Mouse (Mus musculus) heart, embryonic 16.5 days (tissue): ENCODE results near the gene Hpcal1. TPM values are rescaled to one million over a fixed set of nuclear protein-coding genes. Genes with fewer than 3 reads are reported as not detected.

Source experiments
- ATAC-seq: fragments of 200-750 bp; cut with Nextera tagmentation; replicated peaks from 2 replicates; pipeline ENCODE4 v1.8.0; 2017; ENCODE audit warnings: moderate number of reproducible peaks; ENCODE audit not compliant: insufficient read depth, low FRiP score; ENCODE audit errors: extremely low read depth
- H3K27ac ChIP-seq: fragments of 300-500 bp; sonication (generic); 2 replicates; pipeline ENCODE4 v1.5.1; 2014; ENCODE audit warnings: mild to moderate bottlenecking, low read length, control low read depth, moderate library complexity
- H3K27me3 ChIP-seq: fragments of 300-500 bp; sonication (generic); 2 replicates; pipeline ENCODE4 v1.6.1; 2014; ENCODE audit warnings: low read length, mixed read lengths; ENCODE audit not compliant: control insufficient read depth, insufficient read depth
- H3K36me3 ChIP-seq: fragments of 300-500 bp; sonication (generic); 2 replicates; pipeline ENCODE4 v1.6.1; 2014; ENCODE audit not compliant: control insufficient read depth, insufficient read depth
- H3K4me1 ChIP-seq: fragments of 300-500 bp; sonication (generic); 2 replicates; pipeline ENCODE4 v1.6.1; 2014; ENCODE audit warnings: low read length, mixed read lengths; ENCODE audit not compliant: control insufficient read depth, insufficient read depth
- H3K4me2 ChIP-seq: fragments of 300-500 bp; sonication (generic); 2 replicates; pipeline ENCODE4 v1.6.1; 2014; ENCODE audit warnings: low read depth, mild to moderate bottlenecking, control low read depth, low read length
- H3K4me3 ChIP-seq: fragments of 300-500 bp; sonication (generic); 2 replicates; pipeline ENCODE4 v1.5.1; 2014; ENCODE audit warnings: mild to moderate bottlenecking, control low read depth, low read length
- H3K9ac ChIP-seq: fragments of 300-500 bp; sonication (generic); 2 replicates; pipeline ENCODE4 v1.6.1; 2014; ENCODE audit warnings: low read length, control low read depth
- H3K9me3 ChIP-seq: fragments of 300-500 bp; sonication (generic); replicated peaks from 2 replicates; pipeline ENCODE4 v1.6.1; 2016; ENCODE audit warnings: low read length; ENCODE audit not compliant: control insufficient read depth
- WGBS: fragments of 180-500 bp; shearing (Covaris S2); extraction: QIAGEN DNeasy Blood & Tissue Kit; methylation state at CpG from one replicate; pipeline ENCODE4 v1.1.7; 2014; 5-methylcytosine and 5-hydroxymethylcytosine counted together
- polyA plus RNA-seq: library from polyadenylated mRNA; unstranded; fragments of >200 nt; fragmentation: Nextera tagmentation; extraction: Ambion mirVana; gene quantifications from 2 replicates; pipeline ENCODE4 v1.2.1, GENCODE M21; 2015

Gene Hpcal1
- 32.7 and 33.4 TPM in 2 replicates for polyA plus RNA-seq

- peak; percentile 91 for ATAC-seq
Measured at GRCm38 (mm10) chr12:17690564-17691281, at the start of gene Hpcal1. TSS of gene Hpcal1 (plus strand) at chr12:17690856.

GRCm38 (mm10) chr12:17641269-17641668 lies 49.4 kb upstream of the Hpcal1 start:
- Histone ChIP-seq H3K27ac (no peak overlapping the region), H3K4me3 (no peak overlapping the region), H3K9me3 (no peaks in the 10 kb centered on the region), H3K27me3 (no peaks in the 10 kb centered on the region), H3K9ac (no peak overlapping the region), H3K36me3 (no peaks in the 10 kb centered on the region), H3K4me2 (no peak overlapping the region), H3K4me1 (no peaks in the 10 kb centered on the region)
- ATAC-seq: no peak
- 67% methylated on average over 4 of the region's 4 CpGs for WGBS

More at GRCm38 (mm10) chr12:17690564-17691281, at the start of gene Hpcal1:
- peak within 1 kb of the TSS; percentile 78 for H3K4me3 ChIP-seq
- H3K36me3 ChIP-seq: no peaks in the 10 kb centered on the region
- peak within 1 kb of the TSS; percentile 88 for H3K4me2 ChIP-seq
- peak within 1 kb of the TSS; percentile 59 for H3K27ac ChIP-seq
- no peaks in the 10 kb centered on the region for H3K27me3 ChIP-seq
- WGBS: under 1% methylated on average over 61 of the region's 72 CpGs
- no peaks in the 10 kb centered on the region for H3K9me3 ChIP-seq
- peak within 1 kb of the TSS; percentile 83 for H3K9ac ChIP-seq
- H3K4me1 ChIP-seq: peaks cover 11% of the 10 kb centered on the region

GRCm38 (mm10) chr12:17644385-17645222 lies 46.1 kb upstream of the Hpcal1 start:
- H3K9me3 ChIP-seq: no peaks in the 10 kb centered on the region
- no peak overlapping the region for H3K4me3 ChIP-seq
- no peak overlapping the region for H3K4me2 ChIP-seq
- H3K36me3 ChIP-seq: no peaks in the 10 kb centered on the region
- WGBS: 73% methylated on average over 12 of the region's 12 CpGs
- no peak overlapping the region for H3K9ac ChIP-seq
- H3K27ac ChIP-seq: no peak overlapping the region
- ATAC-seq: no peak
- no peaks in the 10 kb centered on the region for H3K27me3 ChIP-seq
- H3K4me1 ChIP-seq: no peaks in the 10 kb centered on the region

- no peak for ATAC-seq
- Histone ChIP-seq H3K36me3 (no peaks in the 10 kb centered on the region), H3K4me2 (no peak overlapping the region), H3K27ac (no peak overlapping the region), H3K27me3 (no peaks in the 10 kb centered on the region), H3K4me3 (no peak overlapping the region), H3K9me3 (no peaks in the 10 kb centered on the region), H3K4me1 (no peaks in the 10 kb centered on the region), H3K9ac (no peak overlapping the region)
- WGBS: 60% methylated on average over 6 of the region's 6 CpGs
Measured at GRCm38 (mm10) chr12:17646457-17646856, 44.2 kb upstream of the Hpcal1 start.

- Histone ChIP-seq H3K9me3 (peaks cover 6% of the 10 kb centered on the region; the same call in 1 of the 2 replicates), H3K27me3 (no peaks in the 10 kb centered on the region), H3K36me3 (no peaks in the 10 kb centered on the region), H3K27ac (no peak overlapping the region), H3K9ac (no peak overlapping the region), H3K4me1 (no peaks in the 10 kb centered on the region), H3K4me2 (no peak overlapping the region), H3K4me3 (no peak overlapping the region)
- 65% methylated on average over 7 of the region's 7 CpGs for WGBS
- no peak for ATAC-seq
Measured at GRCm38 (mm10) chr12:17651223-17652095, 39.2 kb upstream of the Hpcal1 start.

GRCm38 (mm10) chr12:17652216-17653050 lies 38.2 kb upstream of the Hpcal1 start:
- ATAC-seq: no peak
- H3K4me3 ChIP-seq: no peak overlapping the region
- no peak overlapping the region for H3K27ac ChIP-seq
- H3K27me3 ChIP-seq: no peaks in the 10 kb centered on the region
- 52% methylated on average over 8 of the region's 8 CpGs for WGBS
- H3K4me2 ChIP-seq: no peak overlapping the region
- H3K4me1 ChIP-seq: no peaks in the 10 kb centered on the region
- no peaks in the 10 kb centered on the region for H3K36me3 ChIP-seq
- no peak overlapping the region for H3K9ac ChIP-seq
- H3K9me3 ChIP-seq: peaks cover 9% of the 10 kb centered on the region; the same call in 1 of the 2 replicates

DNA sequence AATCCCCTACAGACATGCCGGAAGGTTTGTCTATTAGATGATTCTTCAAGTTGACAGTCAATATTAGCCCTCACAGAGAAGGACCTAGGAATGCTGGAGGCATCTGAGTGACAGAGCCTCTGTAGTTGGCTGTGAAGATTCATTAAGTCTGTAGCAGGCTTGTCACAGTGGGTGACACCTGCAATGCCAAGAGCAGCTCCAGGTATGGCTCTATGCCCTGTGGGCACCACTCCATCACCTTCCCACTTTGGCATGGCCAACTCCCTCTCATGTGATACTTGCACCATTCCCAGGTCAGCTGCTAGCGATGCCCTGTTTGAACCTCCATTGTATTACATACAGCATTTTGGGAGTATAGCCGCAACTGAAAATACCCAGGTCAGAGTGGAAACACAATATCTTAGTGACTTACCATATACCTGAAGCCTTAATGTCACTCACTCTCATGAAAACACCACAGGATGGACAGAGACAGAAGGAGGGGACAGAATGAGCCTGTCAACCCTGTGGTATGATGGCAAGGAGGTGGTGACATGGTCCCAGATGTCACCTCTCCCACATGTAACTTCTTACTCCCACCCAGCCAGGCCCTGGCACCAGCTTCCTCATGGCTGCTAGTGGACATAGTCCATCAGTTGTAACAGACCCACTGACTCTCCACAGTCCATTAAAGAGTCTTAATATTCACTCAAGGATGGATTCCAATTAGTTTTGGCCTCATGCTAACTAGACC lies 37.4 kb upstream of the Hpcal1 start:
- 91% methylated on average over 3 of the region's 3 CpGs for WGBS
- peaks cover 9% of the 10 kb centered on the region; the same call in 1 of the 2 replicates for H3K9me3 ChIP-seq
- no peak overlapping the region for H3K9ac ChIP-seq
- H3K27ac ChIP-seq: no peak overlapping the region
- H3K36me3 ChIP-seq: no peaks in the 10 kb centered on the region
- no peak for ATAC-seq
- no peaks in the 10 kb centered on the region for H3K27me3 ChIP-seq
- no peaks in the 10 kb centered on the region for H3K4me1 ChIP-seq
- no peak overlapping the region for H3K4me2 ChIP-seq
- H3K4me3 ChIP-seq: no peak overlapping the region
